Mouse (Mus musculus) cerebellum, adult 2 months (tissue): ENCODE measurements around the gene Afdn.

ENCODE experiments used
- CTCF ChIP-seq: fragments of 200-500 bp; IDR thresholded peaks from 2 replicates; pipeline ENCODE4 v1.5.1; 2011; ENCODE audit warnings: low read depth, mild to moderate bottlenecking, control low read depth, low read length, moderate library complexity, borderline replicate concordance; ENCODE audit not compliant: insufficient read depth
- POLR2A ChIP-seq: fragments of 200-500 bp; IDR thresholded peaks from 2 replicates; pipeline ENCODE4 v1.6.1; 2011; ENCODE audit warnings: low read length, control low read depth, borderline replicate concordance; ENCODE audit not compliant: insufficient read depth

- no peak for TF ChIP-seq POLR2A
- TF ChIP-seq CTCF = no peak
These were observed 69.9 kb downstream of the Afdn start for GRCm38 (mm10) chr17:13830234-13830633.
